Mouse (Mus musculus): ENCODE measurements around the gene Erg. TPM values are rescaled to one million over a fixed set of nuclear protein-coding genes. Genes with fewer than 3 reads are reported as not detected.

Gene Erg
- total and polyA plus RNA-seq, 3 experiments: 0.11 to 0.81 (median 0.34) TPM

DNA sequence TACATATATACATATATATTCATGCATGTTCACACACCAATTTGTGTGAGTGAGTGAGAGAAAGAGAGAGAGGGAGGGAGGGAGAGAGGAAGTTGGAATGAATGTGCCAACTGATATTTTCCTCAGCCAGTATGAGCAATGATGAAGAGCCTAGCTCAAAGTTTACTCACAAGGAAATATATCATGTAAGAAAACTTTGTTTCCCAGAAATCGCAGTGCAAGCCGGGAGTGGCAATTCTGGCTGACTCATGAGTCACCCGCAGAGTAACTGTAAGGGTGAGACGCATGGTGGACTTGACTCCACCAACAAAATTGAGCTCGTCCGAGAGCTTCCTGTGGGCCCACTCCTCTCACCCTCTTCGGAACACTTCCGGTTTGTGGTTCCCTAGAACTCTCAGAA, 149.8 kb downstream of the Erg start:
- Histone ChIP-seq H3K4me1 (ENCODE audit: control insufficient read depth in 1 of 2, insufficient read depth in 2 of 2) (peaks cover 27 to 44% of the 10 kb centered on the region in 2 experiments), H3K9me3 (replicated peaks; ENCODE audit: low read length) (no peaks in the 10 kb centered on the region), H3K4me2 (ENCODE audit: insufficient read depth, low read depth, poor library complexity, severe bottlenecking) (no peak overlapping the region), H3K79me2 (replicated peaks; ENCODE audit: control insufficient read depth, extremely low read depth, insufficient read depth, poor library complexity, severe bottlenecking) (no peaks in the 10 kb centered on the region), H3K27ac (ENCODE audit: insufficient read depth, low read depth) (no peak overlapping the region), H3K27me3 (replicated peaks) (no peaks in the 10 kb centered on the region), H3K9ac (ENCODE audit: insufficient read depth, low read depth) (no peak overlapping the region), H3K4me3 (replicated peaks in 1 of 3; ENCODE audit: low read depth in 2 of 3, low read length in 2 of 3, poor library complexity in 1 of 3) (no peak overlapping the region), H3K36me3 (replicated peaks in 1 of 2; ENCODE audit: control insufficient read depth in 1 of 2, insufficient read depth in 1 of 2, low read length in 1 of 2) (no peaks in the 10 kb centered on the region)
- TF ChIP-seq JUN (IDR thresholded peaks at IDR 0.05; ENCODE audit: insufficient read depth, low read depth, low read length): no peak
- TF ChIP-seq KAT2A (IDR thresholded peaks at IDR 0.05; ENCODE audit: insufficient replicate concordance, low read length): no peak
- no peak for TF ChIP-seq PAX5 (IDR thresholded peaks at IDR 0.05; ENCODE audit: low read length)
- TF ChIP-seq CTCF (conservative IDR thresholded peaks at IDR 0.05 in 1 of 2, IDR thresholded peaks at IDR 0.05 in 1 of 2; ENCODE audit: low read depth in 2 of 2, low read length in 2 of 2): no peak
- TF ChIP-seq ETS1 (conservative IDR thresholded peaks at IDR 0.05; ENCODE audit: low read depth, low read length): no peak
- no peak for TF ChIP-seq NRF1 (IDR thresholded peaks at IDR 0.05; ENCODE audit: low read depth, low read length)
- TF ChIP-seq ZKSCAN1 (IDR thresholded peaks at IDR 0.05; ENCODE audit: borderline replicate concordance, low read depth, low read length): no peak
- TF ChIP-seq SIN3A (IDR thresholded peaks at IDR 0.05; ENCODE audit: low read length): no peak
- TF ChIP-seq ZMIZ1 (IDR thresholded peaks at IDR 0.05; ENCODE audit: low read depth, low read length): no peak
- TF ChIP-seq USF2 (conservative IDR thresholded peaks at IDR 0.05; ENCODE audit: low read depth, low read length): no peak
- TF ChIP-seq SMC3 (IDR thresholded peaks at IDR 0.05; ENCODE audit: low read depth, low read length): no peak
- no peak for TF ChIP-seq CHD1 (IDR thresholded peaks at IDR 0.05; ENCODE audit: low read depth, low read length)
- TF ChIP-seq USF1 (IDR thresholded peaks at IDR 0.05; ENCODE audit: low read depth, low read length): no peak
- dilution Hi-C loops (cut with MboI; ENCODE audit: extremely low pct_ligation_motif_present, extremely low pct_unique_long_range_greater_than_20kb, low sequenced_read_pairs) (no loop called here), in situ Hi-C loops (cut with MboI; ENCODE audit: low pct_ligation_motif_present, low pct_unique_long_range_greater_than_20kb, low sequenced_read_pairs) (loop anchor here (10.0 kb wide), 1 partner anchor 222 kb away; no protein-coding TSS in a partner anchor)
- no peak for DNase-seq (ENCODE audit: extremely low read depth)

- Histone ChIP-seq H3K27ac (ENCODE audit: insufficient read depth, low read depth) (no peak overlapping the region), H3K9me3 (replicated peaks; ENCODE audit: low read length) (no peaks in the 10 kb centered on the region), H3K4me1 (ENCODE audit: control insufficient read depth in 1 of 2, insufficient read depth in 2 of 2) (peaks cover 27 to 47% of the 10 kb centered on the region in 2 experiments), H3K4me3 (replicated peaks in 1 of 3; ENCODE audit: low read depth in 2 of 3, low read length in 2 of 3, poor library complexity in 1 of 3) (no peak overlapping the region), H3K9ac (ENCODE audit: insufficient read depth, low read depth) (no peak overlapping the region), H3K4me2 (ENCODE audit: insufficient read depth, low read depth, poor library complexity, severe bottlenecking) (no peak overlapping the region), H3K36me3 (replicated peaks in 1 of 2; ENCODE audit: control insufficient read depth in 1 of 2, insufficient read depth in 1 of 2, low read length in 1 of 2) (no peaks in the 10 kb centered on the region), H3K27me3 (replicated peaks) (no peaks in the 10 kb centered on the region), H3K79me2 (replicated peaks; ENCODE audit: control insufficient read depth, extremely low read depth, insufficient read depth, poor library complexity, severe bottlenecking) (no peaks in the 10 kb centered on the region)
- DNase-seq (ENCODE audit: extremely low read depth): peak; percentile 69
- dilution Hi-C loops (cut with MboI; ENCODE audit: extremely low pct_ligation_motif_present, extremely low pct_unique_long_range_greater_than_20kb, low sequenced_read_pairs) (no loop called here), in situ Hi-C loops (cut with MboI; ENCODE audit: low pct_ligation_motif_present, low pct_unique_long_range_greater_than_20kb, low sequenced_read_pairs) (loop anchor here (10.0 kb wide), 1 partner anchor 221 kb away; no protein-coding TSS in a partner anchor)
- TF ChIP-seq GABPA (IDR thresholded peaks at IDR 0.05; ENCODE audit: insufficient replicate concordance, low read depth, low read length) (no peak), MXI1 (IDR thresholded peaks at IDR 0.05; ENCODE audit: low read depth, low read length) (no peak), MEF2A (IDR thresholded peaks at IDR 0.05; ENCODE audit: borderline replicate concordance, low read depth, low read length) (peak; percentile 38; the same call in 1 of the 2 replicates), ZC3H11A (IDR thresholded peaks at IDR 0.05; ENCODE audit: low read depth, low read length) (no peak), MAFK (IDR thresholded peaks at IDR 0.05; ENCODE audit: insufficient replicate concordance, low read length) (no peak), NRF1 (IDR thresholded peaks at IDR 0.05; ENCODE audit: low read depth, low read length) (no peak), SIN3A (IDR thresholded peaks at IDR 0.05; ENCODE audit: low read length) (no peak), CHD1 (IDR thresholded peaks at IDR 0.05; ENCODE audit: low read depth, low read length) (no peak), ETS1 (conservative IDR thresholded peaks at IDR 0.05; ENCODE audit: low read depth, low read length) (peak; percentile 90), ZMIZ1 (IDR thresholded peaks at IDR 0.05; ENCODE audit: low read depth, low read length) (no peak), SMC3 (IDR thresholded peaks at IDR 0.05; ENCODE audit: low read depth, low read length) (peak; percentile 37), CTCF (conservative IDR thresholded peaks at IDR 0.05 in 1 of 2, IDR thresholded peaks at IDR 0.05 in 1 of 2; ENCODE audit: low read depth in 2 of 2, low read length in 2 of 2) (peak in 1 of 2 experiments; percentile 41; a peak in 2 of 4 replicates), UBTF (IDR thresholded peaks at IDR 0.05; ENCODE audit: low read depth, low read length) (no peak), ZKSCAN1 (IDR thresholded peaks at IDR 0.05; ENCODE audit: borderline replicate concordance, low read depth, low read length) (no peak), IRF4 (IDR thresholded peaks at IDR 0.05; ENCODE audit: low read depth, low read length) (peak; percentile 89; the same call in 1 of the 2 replicates), JUN (IDR thresholded peaks at IDR 0.05; ENCODE audit: insufficient read depth, low read depth, low read length) (peak; percentile 34), BHLHE40 (IDR thresholded peaks at IDR 0.05; ENCODE audit: low read depth, low read length) (peak; percentile 60), NELFE (IDR thresholded peaks at IDR 0.05; ENCODE audit: low read depth, low read length) (no peak), RCOR1 (conservative IDR thresholded peaks at IDR 0.05; ENCODE audit: low read depth, low read length) (no peak), CHD2 (IDR thresholded peaks at IDR 0.05; ENCODE audit: low read length) (no peak), MAZ (IDR thresholded peaks at IDR 0.05; ENCODE audit: low read depth, low read length) (no peak), TCF12 (IDR thresholded peaks at IDR 0.05; ENCODE audit: low read depth, low read length) (peak; percentile 61), JUND (conservative IDR thresholded peaks at IDR 0.05; ENCODE audit: low read depth, low read length) (peak; percentile 79), HCFC1 (IDR thresholded peaks at IDR 0.05; ENCODE audit: low read depth, low read length) (no peak), USF1 (IDR thresholded peaks at IDR 0.05; ENCODE audit: low read depth, low read length) (no peak), PAX5 (IDR thresholded peaks at IDR 0.05; ENCODE audit: low read length) (no peak), E2F4 (IDR thresholded peaks at IDR 0.05; ENCODE audit: insufficient replicate concordance, low read depth, low read length) (no peak), MAX (IDR thresholded peaks at IDR 0.05; ENCODE audit: low read length) (no peak; the same call in 1 of the 2 replicates)
Observed at GRCm38 (mm10) chr16:95436051-95436450, 150.3 kb downstream of the Erg start.
